Mouse (Mus musculus) limb, embryonic 14.5 days (tissue): ENCODE results near the gene Zfp326. TPM values are rescaled to one million over a fixed set of nuclear protein-coding genes. Genes with fewer than 3 reads are reported as not detected.
A peak's percentile ranks its signal among the peaks of the same experiment; 100 is the strongest.

Experiments
- ATAC-seq: fragments of 200-750 bp; cut with Nextera tagmentation; 2 replicates; pipeline ENCODE4 v1.8.0; 2017; ENCODE audit warnings: low read depth, moderate number of reproducible peaks, moderate TSS enrichment; ENCODE audit not compliant: low FRiP score
- DNase-seq: peaks from one replicate; pipeline ENCODE4 v3.0.0-alpha.2; 2015; ENCODE audit warnings: low spot score
- H3K27ac ChIP-seq: fragments of 300-500 bp; sonication (generic); replicated peaks from 2 replicates; pipeline ENCODE4 v1.5.1; 2014; ENCODE audit warnings: low read depth, mild to moderate bottlenecking, low read length, moderate library complexity, mixed read lengths
- H3K27me3 ChIP-seq: fragments of 300-500 bp; sonication (generic); 2 replicates; pipeline ENCODE4 v1.6.1; 2014; ENCODE audit warnings: low read length, mixed read lengths; ENCODE audit not compliant: control insufficient read depth, insufficient read depth
- H3K36me3 ChIP-seq: fragments of 300-500 bp; sonication (generic); 2 replicates; pipeline ENCODE4 v1.6.1; 2014; ENCODE audit warnings: mild to moderate bottlenecking, low read length, moderate library complexity, mixed read lengths; ENCODE audit not compliant: control insufficient read depth, insufficient read depth
- H3K4me1 ChIP-seq: fragments of 300-500 bp; sonication (generic); 2 replicates; pipeline ENCODE4 v1.6.1; 2014; ENCODE audit warnings: antibody characterized with exemption, low read length, mixed read lengths; ENCODE audit not compliant: control insufficient read depth, insufficient read depth
- H3K4me2 ChIP-seq: fragments of 300-500 bp; sonication (generic); replicated peaks from 2 replicates; pipeline ENCODE4 v1.6.1; 2014; ENCODE audit warnings: low read depth, mild to moderate bottlenecking, low read length, moderate library complexity; ENCODE audit not compliant: severe bottlenecking
- H3K4me3 ChIP-seq: fragments of 300-500 bp; sonication (generic); replicated peaks from 2 replicates; pipeline ENCODE4 v1.5.1; 2014; ENCODE audit warnings: low read length
- H3K9ac ChIP-seq: fragments of 300-500 bp; sonication (generic); 2 replicates; pipeline ENCODE4 v1.6.1; 2014; ENCODE audit warnings: mild to moderate bottlenecking, low read depth, low read length, moderate library complexity; ENCODE audit not compliant: severe bottlenecking
- H3K9me3 ChIP-seq: fragments of 300-500 bp; sonication (generic); 2 replicates; pipeline ENCODE4 v1.6.1; 2016; ENCODE audit warnings: low read length; ENCODE audit not compliant: control insufficient read depth
- POLR2A ChIP-seq: fragments of 200-500 bp; IDR thresholded peaks from 2 replicates; pipeline ENCODE4 v1.8.0; 2012; ENCODE audit warnings: inconsistent platforms, mild to moderate bottlenecking, moderate library complexity, borderline replicate concordance; ENCODE audit not compliant: insufficient read depth, insufficient read length; ENCODE audit errors: extremely low read depth
- WGBS: fragments of 180-500 bp; shearing (Covaris S2); extraction: QIAGEN DNeasy Blood & Tissue Kit; methylation state at CpG from one replicate; pipeline ENCODE4 v1.1.7; 2014; 5-methylcytosine and 5-hydroxymethylcytosine counted together
- polyA plus RNA-seq, 2 experiments: library from polyadenylated mRNA; depleted of rRNA in 1 of 2; stranded (reverse) in 1 of 2; unstranded in 1 of 2; fragments of >200 nt; fragmentation: Nextera tagmentation in 1 of 2; extraction: Ambion mirVana in 1 of 2; gene quantifications; 2 replicates each; pipeline versions ENCODE4 v1.2.1 to v1.2.3; 2012 to 2014

The Zfp326 gene
- polyA plus RNA-seq, 2 experiments: 32.5 to 56.5 TPM

- no peaks in the 10 kb centered on the region for H3K9me3 ChIP-seq
- TF ChIP-seq POLR2A: no peak
- no peaks in the 10 kb centered on the region for H3K36me3 ChIP-seq
- no peak for DNase-seq
- WGBS: 61% methylated on average over 7 of the region's 7 CpGs
- ATAC-seq: no peak
- H3K4me1 ChIP-seq: peaks cover 11% of the 10 kb centered on the region
- H3K27me3 ChIP-seq: no peaks in the 10 kb centered on the region
- H3K4me3 ChIP-seq: no peak overlapping the region
- no peak overlapping the region for H3K4me2 ChIP-seq
- H3K27ac ChIP-seq: no peak overlapping the region
- no peak overlapping the region for H3K9ac ChIP-seq
Measured at GRCm38 (mm10) chr5:105872916-105873315, 3.4 kb upstream of the Zfp326 start.

GRCm38 (mm10) chr5:105873774-105874173 is 2.6 kb upstream of the Zfp326 start:
- DNase-seq (no peak), ATAC-seq (no peak)
- no peaks in the 10 kb centered on the region for H3K27me3 ChIP-seq
- TF ChIP-seq POLR2A: no peak
- peaks cover 16% of the 10 kb centered on the region for H3K4me1 ChIP-seq
- no peak overlapping the region for H3K27ac ChIP-seq
- H3K4me2 ChIP-seq: no peak overlapping the region
- H3K9ac ChIP-seq: no peak overlapping the region
- 64% methylated on average over 3 of the region's 3 CpGs for WGBS
- H3K9me3 ChIP-seq: no peaks in the 10 kb centered on the region
- H3K4me3 ChIP-seq: no peak overlapping the region
- no peaks in the 10 kb centered on the region for H3K36me3 ChIP-seq

GRCm38 (mm10) chr5:105874476-105874875 is 1.9 kb upstream of the Zfp326 start:
- Histone ChIP-seq H3K4me3 (no peak overlapping the region), H3K4me2 (no peak overlapping the region), H3K27ac (no peak overlapping the region), H3K9ac (no peak overlapping the region), H3K27me3 (no peaks in the 10 kb centered on the region), H3K36me3 (no peaks in the 10 kb centered on the region), H3K9me3 (no peaks in the 10 kb centered on the region), H3K4me1 (peaks cover 16% of the 10 kb centered on the region)
- over 99% methylated on average over 11 of the region's 11 CpGs for WGBS
- DNase-seq: no peak
- no peak for TF ChIP-seq POLR2A
- ATAC-seq: no peak

GRCm38 (mm10) chr5:105876925-105877774 is 785 bp downstream of the Zfp326 start:
- Histone ChIP-seq H3K27ac (peak overlapping the region; percentile 90), H3K4me2 (peak overlapping the region; percentile 59), H3K4me1 (peaks cover 16% of the 10 kb centered on the region), H3K36me3 (peaks cover 18% of the 10 kb centered on the region), H3K27me3 (no peaks in the 10 kb centered on the region), H3K4me3 (peak overlapping the region; percentile 97), H3K9me3 (no peaks in the 10 kb centered on the region), H3K9ac (peak overlapping the region; percentile 100)
- under 1% methylated on average over 31 of the region's 46 CpGs for WGBS
- ATAC-seq (no peak), DNase-seq (no peak)
- TF ChIP-seq POLR2A: no peak

- DNase-seq (no peak), ATAC-seq (no peak)
- WGBS: 88% methylated on average over 4 of the region's 4 CpGs
- H3K4me3 ChIP-seq: no peak overlapping the region
- no peaks in the 10 kb centered on the region for H3K27me3 ChIP-seq
- H3K9me3 ChIP-seq: no peaks in the 10 kb centered on the region
- no peak for TF ChIP-seq POLR2A
- peaks cover 4% of the 10 kb centered on the region; the same call in 1 of the 2 replicates for H3K4me1 ChIP-seq
- peaks cover 43% of the 10 kb centered on the region for H3K36me3 ChIP-seq
- H3K4me2 ChIP-seq: no peak overlapping the region
- no peak overlapping the region for H3K27ac ChIP-seq
- no peak overlapping the region for H3K9ac ChIP-seq
Measured at GRCm38 (mm10) chr5:105887317-105887716, 11.0 kb downstream of the Zfp326 start.
